Mouse (Mus musculus) erythroblast, embryonic 14.5 days (primary cell): Measurements from ENCODE around the gene Naga.

Experiments
- GATA1 ChIP-seq: IDR thresholded peaks from 2 replicates; pipeline ENCODE4 v1.6.1; 2012; ENCODE audit warnings: low read length, inconsistent platforms, mixed read lengths
- TAL1 ChIP-seq: IDR thresholded peaks from 3 replicates; pipeline ENCODE4 v1.6.1; 2012; ENCODE audit warnings: low read length, inconsistent platforms, mixed read lengths

DNA sequence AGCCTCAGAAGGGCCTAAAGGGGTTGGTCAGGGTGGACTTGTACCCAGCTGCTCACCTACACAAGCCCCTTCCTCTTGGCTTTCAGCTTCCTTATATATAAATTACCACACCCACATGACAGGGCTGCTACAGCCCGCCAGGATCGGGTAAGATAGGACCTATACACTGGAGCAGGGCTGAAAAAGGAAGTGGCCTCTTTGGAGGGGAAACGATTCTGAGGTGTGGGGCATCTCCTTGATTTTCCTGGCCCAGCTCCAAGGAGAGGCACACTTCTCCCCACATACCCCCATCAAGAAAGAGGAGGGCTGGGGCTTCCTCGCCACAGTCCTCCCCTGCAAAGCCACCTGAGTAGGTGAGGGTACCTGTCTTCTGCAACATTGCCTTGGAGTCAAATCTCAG, 850 bp downstream of the Naga start:
- TF ChIP-seq GATA1 (no peak), TAL1 (no peak)
